Mouse (Mus musculus): ENCODE results near the gene Gm49416.
"Not testable (repeated sequence)": the region's sequence is repeated elsewhere in the genome, so short reads cannot be mapped to it uniquely, and the experiment has no call there.

Gm49416 gene

GRCm38 (mm10) chr19:8888511-8889385 is at the start of gene Gm49416, which contains the start of gene 1810009A15Rik:
Gene Gm49416, plus strand, starts transcription at chr19:8888926.
Gene 1810009A15Rik, plus strand, starts transcription at chr19:8888853.
- peak; percentile 96 for DNase-seq

- no peak for DNase-seq
These were observed 49.4 kb upstream of the Gm49416 start, which contains the start of gene Gng3 for GRCm38 (mm10) chr19:8839103-8839907. Gene Gng3, minus strand, starts transcription at chr19:8839194.

DNA sequence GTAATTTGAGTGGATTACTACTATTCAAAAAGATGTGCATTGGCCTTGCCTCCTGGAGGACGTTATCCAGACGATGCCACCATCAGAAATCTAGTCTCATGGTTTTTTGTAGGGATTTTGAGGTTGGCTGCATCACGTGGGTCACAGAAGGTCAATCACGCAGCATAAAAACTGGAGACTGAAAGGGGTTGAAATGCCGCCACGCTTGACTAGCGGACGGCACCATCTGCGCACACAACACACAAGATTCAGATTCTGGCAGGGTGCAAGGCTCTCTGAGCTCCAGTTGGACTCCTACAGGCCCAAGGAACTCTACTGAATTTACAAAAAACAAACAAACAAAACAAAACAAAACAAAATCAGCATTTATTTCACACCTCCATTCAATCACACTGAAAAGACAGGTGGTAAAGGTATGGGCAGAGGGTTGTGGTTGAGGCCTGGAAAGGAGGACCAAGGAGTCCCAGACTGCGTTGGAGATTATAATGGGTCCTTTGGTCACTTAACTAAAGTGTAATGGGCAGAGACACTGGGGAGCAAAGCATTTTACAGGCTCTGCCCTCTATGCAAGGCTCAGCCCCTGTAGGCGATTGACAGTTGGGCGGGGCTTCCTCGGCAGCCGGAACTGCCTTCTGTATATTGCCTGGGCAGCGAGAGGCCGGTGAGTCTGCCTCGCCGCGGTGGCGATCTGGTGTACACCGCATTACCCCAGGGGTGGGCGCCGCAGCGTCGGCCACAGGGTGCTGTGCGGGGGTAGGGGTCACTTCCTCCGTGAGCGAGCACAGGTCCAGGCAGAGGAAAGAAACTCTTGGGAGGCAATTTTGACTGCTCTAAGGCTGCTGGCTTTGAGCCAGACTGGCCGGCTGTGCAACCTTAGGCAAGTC is 48.6 kb upstream of the Gm49416 start:
- peak; percentile 88 for DNase-seq

DNA sequence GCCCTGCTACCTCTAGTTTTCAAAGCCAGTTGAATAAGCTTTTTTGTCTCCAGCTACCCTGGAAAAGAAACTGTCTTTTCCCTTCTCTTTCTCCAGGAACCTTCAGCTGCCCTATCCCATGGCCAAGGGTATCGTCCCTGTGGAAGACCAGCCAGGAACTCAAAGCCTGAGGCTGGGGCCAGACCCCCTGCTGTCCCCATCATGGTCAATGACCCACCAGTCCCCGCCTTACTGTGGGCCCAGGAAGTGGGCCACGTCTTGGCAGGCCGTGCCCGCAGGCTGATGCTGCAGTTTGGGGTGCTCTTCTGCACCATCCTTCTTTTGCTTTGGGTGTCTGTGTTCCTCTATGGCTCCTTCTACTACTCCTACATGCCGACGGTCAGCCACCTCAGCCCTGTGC is 47.7 kb upstream of the Gm49416 start:
- DNase-seq, result no peak

- no peak for DNase-seq
These were observed 45.8 kb upstream of the Gm49416 start for GRCm38 (mm10) chr19:8842961-8843360.

DNA sequence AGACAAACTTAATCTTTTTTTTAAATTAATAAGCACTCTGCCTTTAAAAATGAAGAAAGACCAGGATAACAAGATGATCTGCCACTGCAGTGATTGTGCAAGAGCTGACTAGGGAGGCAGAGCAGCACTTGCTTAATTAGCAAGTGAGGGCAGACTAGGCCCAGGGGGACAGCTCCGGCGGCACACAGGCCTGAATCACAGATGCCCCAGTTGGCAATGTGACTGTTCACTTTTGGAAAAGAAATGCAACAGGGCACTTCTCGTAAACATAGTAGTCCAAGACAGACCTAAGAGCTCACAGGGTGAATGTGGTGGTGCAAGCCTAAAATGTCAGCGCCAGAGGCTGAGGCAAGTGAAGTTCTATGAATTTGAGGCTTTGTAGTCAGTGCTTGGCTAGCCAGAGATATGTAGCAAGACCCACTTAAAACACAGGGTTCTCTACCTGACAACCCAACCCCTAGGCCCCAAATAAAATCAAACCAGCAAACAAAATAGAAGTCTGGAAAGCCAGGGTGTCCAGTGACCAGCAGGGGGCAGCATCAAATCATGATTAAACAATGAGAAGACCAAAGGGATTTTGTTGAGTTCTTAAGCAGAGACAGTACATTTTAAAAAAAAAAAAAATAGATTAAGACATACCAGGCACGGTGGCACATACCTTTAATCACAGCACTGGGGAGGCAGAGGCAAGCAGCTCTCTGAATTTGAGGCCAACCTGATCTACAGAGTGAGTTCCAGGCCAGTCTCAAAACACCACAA is 44.2 kb upstream of the Gm49416 start:
- DNase-seq, result peak; percentile 82

DNA sequence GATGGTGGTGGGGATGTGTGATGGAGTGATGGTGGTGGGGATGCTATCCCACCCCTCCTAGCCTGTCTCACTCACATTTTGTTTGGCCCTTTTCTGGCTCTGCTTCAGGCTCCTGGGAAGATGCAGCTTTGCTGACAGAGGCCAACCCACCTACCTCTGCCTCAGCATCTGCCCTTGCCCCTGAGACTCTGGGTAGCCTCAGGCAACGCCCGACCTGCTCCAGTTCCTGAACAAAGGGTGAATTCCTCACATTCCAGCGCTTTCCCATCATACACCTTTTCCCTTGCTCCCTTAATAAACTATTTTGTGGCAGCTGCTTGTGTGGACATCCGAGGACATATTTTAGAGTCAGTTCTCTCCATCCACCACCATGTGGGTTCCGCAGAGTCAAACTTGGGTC is 40.4 kb upstream of the Gm49416 start:
- no peak for DNase-seq

DNA sequence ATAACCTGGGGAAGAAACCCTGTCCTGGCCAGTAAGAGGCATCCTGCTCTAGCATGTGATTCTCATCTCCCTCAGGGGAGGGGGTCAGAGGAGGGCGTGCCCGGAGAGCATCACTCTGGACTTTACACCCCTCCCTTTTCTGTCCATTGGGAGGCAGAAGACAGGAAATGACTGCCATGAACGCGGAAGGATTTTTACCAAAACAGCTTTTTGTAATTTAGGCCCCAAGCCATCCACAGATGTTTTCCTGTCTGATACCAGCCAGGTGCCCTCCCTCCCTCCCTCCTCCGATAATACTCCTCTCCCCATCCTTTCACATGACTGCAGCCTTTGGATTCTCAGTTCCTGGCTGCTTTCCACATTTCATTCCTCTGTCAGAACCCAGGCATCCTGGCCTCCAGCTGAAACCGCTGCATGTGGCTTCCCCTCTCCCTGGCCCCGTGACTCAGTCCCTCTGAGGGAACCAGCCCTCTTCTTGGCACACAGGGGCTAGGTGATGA is 38.3 kb upstream of the Gm49416 start, which contains the start of gene Lrrn4cl:
Gene Lrrn4cl (plus strand): TSS at position 367 of the 500 bp plus-strand sequence.
- no peak for DNase-seq

GRCm38 (mm10) chr19:8851639-8852038 is 37.1 kb upstream of the Gm49416 start:
- no peak for DNase-seq

DNA sequence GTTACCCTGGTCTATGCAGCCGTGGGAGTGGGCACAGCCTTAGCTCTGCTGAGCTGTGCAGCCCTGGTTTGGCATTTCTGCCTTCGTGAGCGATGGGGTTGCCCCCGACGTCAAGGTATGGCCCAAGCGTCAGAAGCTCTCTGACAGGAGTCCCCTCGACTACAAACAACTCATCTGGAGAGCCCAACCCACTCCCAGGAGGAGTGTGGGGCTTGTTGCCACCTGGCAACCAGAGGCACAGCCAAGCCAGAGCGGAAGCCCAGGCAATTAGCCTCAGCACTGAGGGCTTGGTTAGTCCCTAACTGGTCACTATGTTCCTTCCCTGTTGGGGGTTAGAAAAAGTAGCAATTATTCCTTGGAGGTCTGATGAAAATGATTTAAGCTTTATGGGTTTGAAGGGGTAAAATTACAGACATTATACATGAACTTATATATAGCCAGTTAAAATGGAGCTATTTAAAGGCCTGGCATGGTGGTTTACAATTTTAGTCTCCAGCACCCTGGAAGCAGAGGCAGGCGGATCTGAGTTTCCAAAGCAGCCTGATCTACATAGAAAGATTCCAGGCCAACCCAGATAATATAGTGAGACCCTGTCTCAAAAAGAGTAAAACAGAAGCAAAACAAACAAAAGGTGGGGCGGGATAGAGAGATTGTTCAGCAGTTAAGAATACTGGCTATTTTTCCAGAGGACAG is 36.3 kb upstream of the Gm49416 start:
- no peak for DNase-seq

- DNase-seq, result no peak
These were observed 35.6 kb upstream of the Gm49416 start for GRCm38 (mm10) chr19:8853117-8853516.

DNA sequence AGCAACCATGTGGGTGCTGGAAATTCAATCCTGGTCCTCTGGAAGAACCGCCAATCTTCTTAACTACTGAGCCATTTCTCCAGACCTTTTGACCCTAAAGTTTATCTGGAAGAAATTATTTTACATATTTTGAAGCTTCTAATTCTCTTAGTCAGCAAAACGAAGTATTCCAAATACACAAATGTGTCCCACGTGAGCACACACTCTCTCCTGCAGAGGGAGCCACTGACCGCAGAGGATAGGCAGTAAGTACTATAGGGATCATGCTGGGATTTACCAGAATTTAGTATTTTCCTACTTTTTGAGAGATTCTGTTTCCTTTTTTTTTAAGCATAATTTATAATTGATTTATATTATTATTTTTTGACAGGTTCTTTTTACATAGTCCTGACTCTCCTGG is 31.0 kb upstream of the Gm49416 start:
- peak; percentile 58 for DNase-seq

DNA sequence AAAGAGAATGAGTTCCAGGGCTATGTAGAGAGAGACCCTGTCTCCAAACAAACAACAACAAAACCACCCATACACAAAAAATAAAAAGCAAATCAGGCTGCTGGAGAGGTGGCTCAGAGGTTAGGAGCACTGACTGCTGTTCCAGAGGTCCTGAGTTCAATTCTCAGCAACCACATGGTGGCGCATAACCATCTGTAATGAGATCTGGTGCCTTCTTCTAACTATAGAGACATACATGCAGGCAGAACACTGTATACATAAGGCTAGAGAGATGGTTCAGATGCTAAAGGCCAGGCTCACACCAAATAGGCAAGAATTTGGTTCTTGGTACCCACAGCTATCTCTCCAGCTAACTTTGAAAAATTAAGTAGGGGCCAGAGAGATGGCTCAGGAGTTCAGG is 29.7 kb upstream of the Gm49416 start:
- DNase-seq, result no peak

DNA sequence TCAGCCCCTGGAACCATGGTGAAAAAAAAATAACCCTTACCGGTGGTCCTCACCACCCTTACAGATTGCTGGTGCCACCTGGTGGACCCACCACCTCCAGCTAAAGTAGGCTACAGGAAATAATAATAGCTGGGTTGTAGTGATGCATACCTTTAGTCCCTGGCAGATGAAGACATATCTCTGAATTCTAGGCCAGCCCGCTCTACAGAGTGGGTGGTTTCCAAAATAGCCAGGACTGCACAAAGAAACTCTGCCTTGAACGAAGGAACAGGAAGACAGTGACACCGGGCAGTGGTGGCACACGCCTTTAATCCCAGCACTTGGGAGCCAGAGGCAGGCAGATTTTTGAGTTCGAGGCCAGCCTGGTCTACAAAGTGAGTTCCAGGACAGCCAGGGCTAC is 24.5 kb upstream of the Gm49416 start:
- DNase-seq, result no peak

DNA sequence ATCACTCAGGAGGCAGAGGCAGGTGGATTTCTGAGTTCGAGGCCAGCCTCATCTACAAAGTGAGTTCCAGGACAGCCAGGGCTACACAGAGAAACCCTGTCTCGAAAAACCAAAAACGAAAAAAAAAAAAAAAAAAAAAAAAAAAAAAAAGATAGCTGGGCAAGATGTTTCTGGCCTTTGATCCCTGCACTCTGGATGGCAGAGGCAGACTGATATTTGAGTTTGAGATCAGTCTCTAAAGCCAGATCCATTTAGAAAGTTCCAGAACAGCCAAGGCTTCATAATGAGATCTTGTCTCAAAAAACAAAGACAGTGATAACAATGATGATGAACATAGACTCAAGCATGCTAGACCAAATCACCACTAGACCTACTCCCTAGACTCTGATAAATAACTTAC is 18.3 kb upstream of the Gm49416 start:
- not testable (repeated sequence) for DNase-seq

DNA sequence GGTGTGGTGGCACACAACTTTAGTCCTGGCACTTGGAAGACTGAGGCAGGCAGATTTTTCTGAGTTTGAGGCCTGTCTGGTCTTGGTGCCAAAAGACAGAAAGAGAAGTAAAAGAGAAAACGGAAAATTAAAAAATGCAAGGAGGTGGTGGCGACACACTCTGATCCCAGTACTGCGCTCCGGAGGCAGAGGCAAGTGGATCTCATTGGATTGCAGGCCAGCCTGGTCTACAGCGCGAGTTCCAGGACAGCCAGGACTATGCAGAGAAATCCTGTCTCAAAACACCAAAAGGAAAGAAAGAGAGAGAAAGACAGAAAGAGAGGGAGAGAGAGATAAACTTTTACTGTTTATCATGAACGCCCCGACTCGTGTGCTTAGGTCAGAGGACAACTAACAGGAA is 17.9 kb upstream of the Gm49416 start:
- DNase-seq, result no peak

- DNase-seq, result peak; percentile 98
These were observed 17.2 kb upstream of the Gm49416 start, which contains the start of gene Ubxn1 for GRCm38 (mm10) chr19:8871267-8872186. Gene Ubxn1, plus strand, starts transcription at chr19:8871496.

DNA sequence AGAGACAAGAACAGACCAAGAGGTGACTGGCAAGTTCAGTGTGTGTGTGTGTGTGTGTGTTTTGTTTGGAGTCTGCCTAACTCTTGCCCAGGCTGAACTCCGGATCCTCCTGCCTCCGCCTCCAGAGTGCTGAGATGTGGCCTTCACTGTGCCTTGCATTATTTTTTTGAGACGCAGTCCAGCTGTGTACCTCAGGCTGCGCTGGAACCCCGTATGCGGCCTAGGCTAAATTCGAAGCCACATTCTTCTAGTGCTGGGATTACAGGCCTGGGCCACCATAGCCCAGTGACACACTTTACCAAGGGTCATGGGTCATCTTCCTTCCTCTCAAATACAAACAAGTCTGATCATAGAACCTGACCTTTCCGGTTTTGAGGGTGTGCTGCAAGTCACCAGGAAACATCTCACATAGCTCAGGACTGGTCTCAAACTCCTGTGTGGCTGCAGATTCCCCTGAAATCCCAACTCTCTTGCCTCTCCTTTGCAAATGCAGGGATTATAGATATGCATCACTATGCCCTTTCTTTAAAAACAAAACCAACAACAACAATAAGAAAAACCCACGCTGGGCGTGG is 16.4 kb upstream of the Gm49416 start:
- peak; percentile 19 for DNase-seq

GRCm38 (mm10) chr19:8875031-8875430 is 13.7 kb upstream of the Gm49416 start:
- DNase-seq, result no peak
